Mouse (Mus musculus): ENCODE data around the gene Tomm6.

GRCm38 (mm10) chr17:47711883-47712282 lies 23.7 kb upstream of the Tomm6 start:
- TF ChIP-seq CTCF (IDR thresholded peaks at IDR 0.05; ENCODE audit: control insufficient read depth, insufficient read depth, low read length), result no peak
- TF ChIP-seq POLR2A (IDR thresholded peaks at IDR 0.05; ENCODE audit: borderline replicate concordance, control insufficient read depth, low read depth, low read length), result no peak
